Mouse (Mus musculus) stomach, postnatal 0 days (tissue): ENCODE measurements at regions not wholly inside any gene's neighbourhood (a gene's known extent, or its start where the extent isn't known, plus 50 kb on each side); places are given as distances from the start of the nearest gene placed in this dataset.

Source experiments
- ATAC-seq: fragments of 200-750 bp; cut with Nextera tagmentation; 2 replicates; pipeline ENCODE4 v1.8.0; 2017; ENCODE audit not compliant: low FRiP score, low TSS enrichment
- DNase-seq: peaks from one replicate; pipeline ENCODE4 v3.0.0-alpha.2; 2016; ENCODE audit warnings: low spot score
- H3K27ac ChIP-seq: fragments of 300-500 bp; sonication (generic); replicated peaks from 2 replicates; pipeline ENCODE4 v1.5.1; 2014; ENCODE audit warnings: mild to moderate bottlenecking, control low read depth
- H3K27me3 ChIP-seq: fragments of 300-500 bp; sonication (generic); 2 replicates; pipeline ENCODE4 v1.6.1; 2014; ENCODE audit warnings: low read length; ENCODE audit not compliant: control insufficient read depth, insufficient read depth
- H3K36me3 ChIP-seq: fragments of 300-500 bp; sonication (generic); 2 replicates; pipeline ENCODE4 v1.6.1; 2014; ENCODE audit warnings: low read length, mixed read lengths; ENCODE audit not compliant: control insufficient read depth, insufficient read depth
- H3K4me1 ChIP-seq: fragments of 300-500 bp; sonication (generic); replicated peaks from 2 replicates; pipeline ENCODE4 v1.6.1; 2014; ENCODE audit warnings: antibody characterized with exemption; ENCODE audit not compliant: control insufficient read depth, insufficient read depth
- H3K4me2 ChIP-seq: fragments of 300-500 bp; sonication (generic); replicated peaks from 2 replicates; pipeline ENCODE4 v1.6.1; 2014; ENCODE audit warnings: low read depth, mild to moderate bottlenecking, control low read depth, moderate library complexity
- H3K4me3 ChIP-seq: fragments of 300-500 bp; sonication (generic); 2 replicates; pipeline ENCODE4 v1.5.1; 2014; ENCODE audit warnings: low read depth, low read length, control low read depth
- H3K9ac ChIP-seq: fragments of 300-500 bp; sonication (generic); 2 replicates; pipeline ENCODE4 v1.6.1; 2014; ENCODE audit warnings: mild to moderate bottlenecking, low read length, control low read depth, mixed read lengths
- H3K9me3 ChIP-seq: fragments of 300-500 bp; sonication (generic); 2 replicates; pipeline ENCODE4 v1.6.1; 2016; ENCODE audit warnings: low read length; ENCODE audit not compliant: control insufficient read depth
- CTCF ChIP-seq: IDR thresholded peaks from 2 replicates; pipeline ENCODE4 v1.5.1; 2016; ENCODE audit warnings: antibody characterized with exemption, low read depth, mild to moderate bottlenecking, moderate library complexity
- EP300 ChIP-seq: optimal IDR thresholded peaks from 2 replicates; pipeline ENCODE3; 2016; ENCODE audit warnings: antibody characterized with exemption
- WGBS: fragments of 180-500 bp; shearing (Covaris S2); extraction: QIAGEN DNeasy Blood & Tissue Kit; methylation state at CpG from one replicate; pipeline ENCODE4 v1.1.7; 2014; 5-methylcytosine and 5-hydroxymethylcytosine counted together

- H3K27me3 ChIP-seq, result no peaks in the 10 kb centered on the region
- no peak for ATAC-seq
- H3K4me1 ChIP-seq, result peaks cover 6% of the 10 kb centered on the region
- TF ChIP-seq EP300 (no peak), CTCF (no peak)
- no peaks in the 10 kb centered on the region for H3K36me3 ChIP-seq
- H3K9me3 ChIP-seq, result no peaks in the 10 kb centered on the region
- H3K9ac ChIP-seq, result no peak overlapping the region
- no peak for DNase-seq
- H3K27ac ChIP-seq, result no peak overlapping the region
- H3K4me3 ChIP-seq, result no peak overlapping the region
- WGBS, result 58% methylated on average over 16 of the region's 16 CpGs
- no peak overlapping the region for H3K4me2 ChIP-seq
Measured at GRCm38 (mm10) chr8:8326066-8326834, 334.8 kb downstream of the Efnb2 start.

GRCm38 (mm10) chr8:8325420-8325819, 335.6 kb downstream of the Efnb2 start:
- ATAC-seq (no peak), DNase-seq (no peak)
- Histone ChIP-seq H3K4me3 (no peak overlapping the region), H3K4me1 (peaks cover 6% of the 10 kb centered on the region), H3K4me2 (no peak overlapping the region), H3K27me3 (no peaks in the 10 kb centered on the region), H3K9ac (no peak overlapping the region), H3K36me3 (no peaks in the 10 kb centered on the region), H3K9me3 (no peaks in the 10 kb centered on the region), H3K27ac (no peak overlapping the region)
- no peak for TF ChIP-seq EP300
- no peak for TF ChIP-seq CTCF
- WGBS, result 44% methylated on average over 4 of the region's 4 CpGs

DNA sequence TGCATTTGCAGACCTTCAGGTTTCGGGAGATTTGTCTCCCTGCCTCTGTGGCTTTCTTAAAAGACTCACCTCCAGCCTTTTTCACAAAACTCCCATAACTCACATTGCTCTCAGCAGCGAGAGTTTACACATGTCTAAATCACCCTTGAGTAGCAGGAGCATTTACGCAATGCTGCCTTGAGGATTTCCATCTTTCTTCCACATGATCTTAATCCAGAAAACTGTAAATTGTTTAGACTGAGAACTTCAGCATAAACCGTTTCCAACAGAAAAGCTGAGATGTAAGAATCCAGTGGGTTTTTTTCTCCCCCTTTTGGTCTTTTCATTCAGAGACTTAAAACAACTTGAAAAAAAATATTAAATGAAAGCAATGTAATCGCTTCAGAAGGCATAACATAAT, 336.5 kb downstream of the Efnb2 start:
- Histone ChIP-seq H3K27me3 (no peaks in the 10 kb centered on the region), H3K9me3 (no peaks in the 10 kb centered on the region), H3K4me3 (no peak overlapping the region), H3K4me2 (no peak overlapping the region), H3K36me3 (no peaks in the 10 kb centered on the region), H3K27ac (no peak overlapping the region), H3K4me1 (peaks cover 6% of the 10 kb centered on the region), H3K9ac (no peak overlapping the region)
- no peak for ATAC-seq
- 34% methylated on average over 5 of the region's 5 CpGs for WGBS
- no peak for DNase-seq
- TF ChIP-seq CTCF, result peak; percentile 18; the same call in 1 of the 2 replicates
- peak; percentile 55 for TF ChIP-seq EP300

- Histone ChIP-seq H3K27ac (no peak overlapping the region), H3K36me3 (no peaks in the 10 kb centered on the region), H3K9ac (no peak overlapping the region), H3K27me3 (no peaks in the 10 kb centered on the region), H3K4me2 (no peak overlapping the region), H3K9me3 (no peaks in the 10 kb centered on the region), H3K4me1 (no peaks in the 10 kb centered on the region), H3K4me3 (no peak overlapping the region)
- WGBS, result 69% methylated on average over 7 of the region's 7 CpGs
- no peak for DNase-seq
- no peak for TF ChIP-seq CTCF
- no peak for TF ChIP-seq EP300
- ATAC-seq, result no peak
Measured at GRCm38 (mm10) chr8:8308253-8308652, 352.8 kb downstream of the Efnb2 start.

- Histone ChIP-seq H3K4me2 (no peak overlapping the region), H3K4me1 (no peaks in the 10 kb centered on the region), H3K9me3 (no peaks in the 10 kb centered on the region), H3K4me3 (no peak overlapping the region), H3K36me3 (no peaks in the 10 kb centered on the region), H3K27me3 (no peaks in the 10 kb centered on the region), H3K9ac (no peak overlapping the region), H3K27ac (no peak overlapping the region)
- DNase-seq (no peak), ATAC-seq (no peak)
- TF ChIP-seq EP300 (no peak), CTCF (no peak)
- WGBS, result 76% methylated on average over 9 of the region's 9 CpGs
Measured at GRCm38 (mm10) chr8:8307487-8307886, 353.6 kb downstream of the Efnb2 start.

- WGBS, result 51% methylated on average over 6 of the region's 6 CpGs
- no peaks in the 10 kb centered on the region for H3K27me3 ChIP-seq
- ATAC-seq (no peak), DNase-seq (no peak)
- no peaks in the 10 kb centered on the region for H3K9me3 ChIP-seq
- no peak overlapping the region for H3K27ac ChIP-seq
- H3K9ac ChIP-seq, result no peak overlapping the region
- H3K4me2 ChIP-seq, result no peak overlapping the region
- H3K36me3 ChIP-seq, result no peaks in the 10 kb centered on the region
- no peak overlapping the region for H3K4me3 ChIP-seq
- no peak for TF ChIP-seq EP300
- TF ChIP-seq CTCF, result no peak
- H3K4me1 ChIP-seq, result no peaks in the 10 kb centered on the region
Measured at GRCm38 (mm10) chr8:8299965-8300767, 360.9 kb downstream of the Efnb2 start.
